Comparison of ENCODE assay signal across 17 mouse cellular contexts in genomic region chr11:32633542-32633941, GRCm38 (mm10). TPM values are rescaled to one million over a fixed set of nuclear protein-coding genes. Genes with fewer than 3 reads are reported as not detected.
A peak's percentile ranks its signal among the peaks of the same experiment; 100 is the strongest.
DNase-seq lines count a peak whose midpoint lies in the region; ATAC-seq and TF ChIP-seq lines count a peak whose summit lies in the region.
"Had no signal": no experiment of that assay in that cellular context is flagged by ENCODE, and none has a peak within 500 bp of the region (broad histone marks: within the 10 kb centered on the region; RNA-seq: fewer than 3 reads in every experiment).

No protein-coding gene starts in this region.

- ATAC-seq in liver, embryonic 12.5 days: no peak
- no peak for ATAC-seq in liver, embryonic 14.5 days (ENCODE audit: insufficient read depth)
- ATAC-seq: forebrain, embryonic 14.5 days; intestine, embryonic 15.5 days had no signal

- no peaks in the 10 kb centered on the region for H3K79me2 ChIP-seq in CH12.LX (replicated peaks; ENCODE audit: control insufficient read depth, extremely low read depth, insufficient read depth, poor library complexity, severe bottlenecking)

- H3K9me3 ChIP-seq in liver, embryonic 12.5 days (replicated peaks): no peaks in the 10 kb centered on the region
- H3K9me3 ChIP-seq in CH12.LX (replicated peaks; ENCODE audit: low read length): peaks cover 3% of the 10 kb centered on the region
- H3K9me3 ChIP-seq in liver, embryonic 14.5 days (ENCODE audit: control insufficient read depth, low read length): no peaks in the 10 kb centered on the region
- H3K9me3 ChIP-seq: embryonic facial prominence, embryonic 13.5 days; intestine, embryonic 15.5 days; lung, embryonic 15.5 days; neural tube, embryonic 12.5 days had no signal

- 70% methylated on average over 3 of the region's 3 CpGs for WGBS in liver, embryonic 12.5 days (ENCODE audit: insufficient replicate concordance)
- 64% methylated on average over 3 of the region's 3 CpGs for WGBS in liver, embryonic 14.5 days (ENCODE audit: insufficient replicate concordance)

- H3K36me3 ChIP-seq in liver, embryonic 12.5 days: no peaks in the 10 kb centered on the region
- H3K36me3 ChIP-seq in CH12.LX (replicated peaks in 1 of 2; ENCODE audit: control insufficient read depth in 1 of 2, insufficient read depth in 1 of 2, low read length in 1 of 2): peaks cover 0 to 5% of the 10 kb centered on the region in 2 experiments
- H3K36me3 ChIP-seq in liver, embryonic 14.5 days (replicated peaks; ENCODE audit: control insufficient read depth, insufficient read depth, low read depth): no peaks in the 10 kb centered on the region
- H3K36me3 ChIP-seq: embryonic facial prominence, embryonic 13.5 days; intestine, embryonic 15.5 days; lung, embryonic 15.5 days; neural tube, embryonic 12.5 days had no signal

- peak; percentile 11 to 56; a peak in 2 of 4 replicates for TF ChIP-seq CTCF in CH12.LX (conservative IDR thresholded peaks at IDR 0.05 in 1 of 2, IDR thresholded peaks at IDR 0.05 in 1 of 2; ENCODE audit: low read depth in 2 of 2, low read length in 2 of 2)
- TF ChIP-seq CTCF in liver, embryonic 14.5 days (IDR thresholded peaks at IDR 0.05; ENCODE audit: low read depth): peak; percentile 58

- peak; percentile 28 for DNase-seq in cerebellum, adult 11-12 months
- no peak for DNase-seq in cerebellum, adult 8-10 months
- DNase-seq in liver (peak; percentile 27), CH12.LX (ENCODE audit: extremely low read depth) (peak; percentile 35)
- no peak for DNase-seq in liver, embryonic 14.5 days (ENCODE audit: low read depth in 3 of 3, low spot score in 3 of 3)
- no peak for DNase-seq in heart, adult 11 months
- DNase-seq in cerebellum, postnatal 14 days: no peak
- DNase-seq: adrenal gland, postnatal 36 days; cerebellum, postnatal 25 days; heart, postnatal 10 days had no signal

- H3K27ac ChIP-seq in liver, embryonic 12.5 days: no peak overlapping the region
- H3K27ac ChIP-seq in CH12.LX (ENCODE audit: insufficient read depth, low read depth): no peak overlapping the region
- H3K27ac ChIP-seq in liver, embryonic 14.5 days: no peak overlapping the region
- H3K27ac ChIP-seq: embryonic facial prominence, embryonic 13.5 days; intestine, embryonic 15.5 days; lung, embryonic 15.5 days; neural tube, embryonic 12.5 days had no signal

- peak; percentile 41 for TF ChIP-seq RAD21 in CH12.LX (IDR thresholded peaks at IDR 0.05; ENCODE audit: low read depth, low read length)

- no peak for TF ChIP-seq POLR2A in CH12.LX (IDR thresholded peaks at IDR 0.05; ENCODE audit: low read depth, low read length)

- no peak overlapping the region for H3K9ac ChIP-seq in liver, embryonic 12.5 days
- no peak overlapping the region for H3K9ac ChIP-seq in CH12.LX (ENCODE audit: insufficient read depth, low read depth)
- no peak overlapping the region for H3K9ac ChIP-seq in liver, embryonic 14.5 days (replicated peaks)
- H3K9ac ChIP-seq: embryonic facial prominence, embryonic 13.5 days; intestine, embryonic 15.5 days; lung, embryonic 15.5 days; neural tube, embryonic 12.5 days had no signal

- no peaks in the 10 kb centered on the region for H3K27me3 ChIP-seq in liver, embryonic 12.5 days (replicated peaks)
- H3K27me3 ChIP-seq in CH12.LX (replicated peaks): no peaks in the 10 kb centered on the region
- H3K27me3 ChIP-seq in liver, embryonic 14.5 days (ENCODE audit: control insufficient read depth, insufficient read depth, low read length): no peaks in the 10 kb centered on the region
- H3K27me3 ChIP-seq: embryonic facial prominence, embryonic 13.5 days; intestine, embryonic 15.5 days; lung, embryonic 15.5 days; neural tube, embryonic 12.5 days had no signal

- no peak for TF ChIP-seq EP300 in CH12.LX (IDR thresholded peaks at IDR 0.05; ENCODE audit: low read length)
- TF ChIP-seq EP300 in liver, embryonic 14.5 days (IDR thresholded peaks at IDR 0.05; ENCODE audit: low read depth): no peak

- no peak overlapping the region for H3K4me3 ChIP-seq in liver, embryonic 12.5 days
- H3K4me3 ChIP-seq in CH12.LX (replicated peaks in 1 of 3; ENCODE audit: low read depth in 2 of 3, low read length in 2 of 3, poor library complexity in 1 of 3): no peak overlapping the region
- H3K4me3 ChIP-seq in liver, embryonic 14.5 days (ENCODE audit: insufficient read depth in 1 of 2, low read depth in 2 of 2, low read length in 2 of 2): no peak overlapping the region
- H3K4me3 ChIP-seq: embryonic facial prominence, embryonic 13.5 days; intestine, embryonic 15.5 days; lung, embryonic 15.5 days; neural tube, embryonic 12.5 days had no signal

- H3K4me1 ChIP-seq in liver, embryonic 12.5 days: peaks cover 27% of the 10 kb centered on the region
- H3K4me1 ChIP-seq in CH12.LX (ENCODE audit: control insufficient read depth in 1 of 2, insufficient read depth in 2 of 2): peaks cover 3 to 7% of the 10 kb centered on the region in 2 experiments
- H3K4me1 ChIP-seq in liver, embryonic 14.5 days (replicated peaks; ENCODE audit: control insufficient read depth in 2 of 2, insufficient read depth in 2 of 2, low read length in 1 of 2): peaks cover 2 to 17% of the 10 kb centered on the region in 2 experiments
- H3K4me1 ChIP-seq: intestine, embryonic 15.5 days; neural tube, embryonic 12.5 days had no signal

- dilution Hi-C loops in CH12.LX (cut with MboI; ENCODE audit: extremely low pct_ligation_motif_present, extremely low pct_unique_long_range_greater_than_20kb, low sequenced_read_pairs): no loop called here

- no peak overlapping the region for H3K4me2 ChIP-seq in liver, embryonic 12.5 days
- H3K4me2 ChIP-seq in CH12.LX (ENCODE audit: insufficient read depth, low read depth, poor library complexity, severe bottlenecking): no peak overlapping the region
- no peak overlapping the region for H3K4me2 ChIP-seq in liver, embryonic 14.5 days (ENCODE audit: low read depth)
- H3K4me2 ChIP-seq: embryonic facial prominence, embryonic 13.5 days; intestine, embryonic 15.5 days; lung, embryonic 15.5 days; midbrain, embryonic 11.5 days; neural tube, embryonic 12.5 days had no signal

- in situ Hi-C loops in CH12.LX (cut with MboI; ENCODE audit: low pct_ligation_motif_present, low pct_unique_long_range_greater_than_20kb, low sequenced_read_pairs): no loop called here

TF ChIP-seq in CH12.LX, 34 proteins besides CTCF, POLR2A, EP300 and RAD21:
- TF ChIP-seq SMC3 (IDR thresholded peaks at IDR 0.05; ENCODE audit: low read depth, low read length) (peak; percentile 13; the same call in 1 of the 2 replicates), BHLHE40 (IDR thresholded peaks at IDR 0.05; ENCODE audit: low read depth, low read length) (no peak), USF1 (IDR thresholded peaks at IDR 0.05; ENCODE audit: low read depth, low read length) (no peak)

RNA-seq across cellular contexts. Expression of gene Fbxw11, which starts 9.0 kb away (rescaled TPM):
- polyA plus RNA-seq in liver, embryonic 12.5 days (2016; fragmentation: Nextera tagmentation; extraction: Ambion mirVana): 34.5 and 36.0 TPM in 2 replicates
- total RNA-seq in CH12.LX (2012; rRNA removed) (55.9 and 58.5 TPM in 2 replicates), CH12.LX (2014; rRNA removed) (82.8 and 85.0 TPM in 2 replicates)
- 45.0 and 54.5 TPM in 2 replicates for polyA plus RNA-seq in CH12.LX (2012; ENCODE audit: insufficient read length, low read depth)
- 10.2 and 10.9 TPM in 2 replicates for polyA plus RNA-seq in liver, embryonic 14.5 days (2012; rRNA removed)
- 13.9 and 14.9 TPM in 2 replicates for polyA plus RNA-seq in liver, embryonic 14.5 days (2014; fragmentation: Nextera tagmentation; extraction: Ambion mirVana)

Comparison
In these comparisons a context has a peak if more than half of its experiments do, and no peak if none do; other contexts are left out.
1. DNase-seq: peak in cerebellum, adult 11-12 months (single experiment), liver (single experiment) and CH12.LX (single experiment); none in cerebellum, adult 8-10 months (single experiment), liver, embryonic 14.5 days (0 of 3), heart, adult 11 months (single experiment) and cerebellum, postnatal 14 days (0 of 2).